Mouse (Mus musculus): ENCODE data around the gene Polr1c. TPM values are rescaled to one million over a fixed set of nuclear protein-coding genes. Genes with fewer than 3 reads are reported as not detected.
A peak's percentile ranks its signal among the peaks of the same experiment; 100 is the strongest.

Gene Polr1c
- polyA plus RNA-seq, 1 experiment = 105 TPM

GRCm38 (mm10) chr17:46244579-46244978, 3.3 kb downstream of the Polr1c start:
- H3K4me3 ChIP-seq = no peak overlapping the region
- peaks cover 38% of the 10 kb centered on the region for H3K79me2 ChIP-seq (ENCODE audit: control insufficient read depth, insufficient read depth)
- H3K27me3 ChIP-seq (ENCODE audit: control insufficient read depth, insufficient read depth, insufficient read length) = no peaks in the 10 kb centered on the region
- H3K4me2 ChIP-seq (ENCODE audit: low read depth) = no peak overlapping the region
- H3ac ChIP-seq (ENCODE audit: control insufficient read depth, insufficient read length) = no peak overlapping the region
- peaks cover 21% of the 10 kb centered on the region for H3K36me3 ChIP-seq (ENCODE audit: control insufficient read depth, insufficient read depth)
- TF ChIP-seq USF1 (IDR thresholded peaks at IDR 0.05; ENCODE audit: low read depth) (no peak), REST (IDR thresholded peaks at IDR 0.05; ENCODE audit: insufficient read depth, insufficient read length) (no peak), E2F4 (IDR thresholded peaks at IDR 0.05; ENCODE audit: insufficient read depth) (no peak), POLR2A (IDR thresholded peaks at IDR 0.05; ENCODE audit: insufficient read length, low read depth) (peak; percentile 30), MAX (IDR thresholded peaks at IDR 0.05; ENCODE audit: low read depth) (no peak), CEBPB (IDR thresholded peaks at IDR 0.05; ENCODE audit: insufficient read depth, poor library complexity, severe bottlenecking) (no peak), TCF3 (IDR thresholded peaks at IDR 0.05; ENCODE audit: insufficient read length, low read depth) (no peak), TCF12 (IDR thresholded peaks at IDR 0.05; ENCODE audit: insufficient read depth, poor library complexity, severe bottlenecking) (no peak), POLR2AphosphoS2 (IDR thresholded peaks at IDR 0.05; ENCODE audit: insufficient read length, low read depth) (peak; percentile 70), MYOD1 (IDR thresholded peaks at IDR 0.05; ENCODE audit: control insufficient read depth in 1 of 3, insufficient read length in 2 of 3, low read depth in 2 of 3) (no peak), SRF (IDR thresholded peaks at IDR 0.05; ENCODE audit: control insufficient read depth, insufficient read length, low read depth) (no peak)

DNA sequence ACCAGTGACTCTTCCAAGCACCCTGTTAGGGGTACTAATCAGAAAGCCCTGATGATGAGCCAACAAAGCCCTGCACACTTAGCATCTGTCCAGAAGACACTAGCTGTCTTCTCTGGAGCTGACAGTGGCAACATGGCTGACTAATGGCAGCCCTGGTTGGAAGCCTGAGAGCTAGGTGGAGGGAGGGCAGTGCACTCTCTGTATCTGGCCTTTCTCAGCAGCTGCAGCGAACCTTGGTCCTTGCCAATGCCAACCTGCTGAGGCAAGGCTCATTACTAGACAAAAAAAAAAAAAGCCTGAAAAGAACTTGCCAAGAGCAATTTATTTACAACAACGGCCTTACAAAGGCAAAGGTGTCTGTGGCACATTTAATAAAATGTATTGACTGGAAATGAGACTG, 4.2 kb downstream of the Polr1c start:
- no peak for TF ChIP-seq USF1 (IDR thresholded peaks at IDR 0.05; ENCODE audit: low read depth)
- TF ChIP-seq POLR2AphosphoS2 (IDR thresholded peaks at IDR 0.05; ENCODE audit: insufficient read length, low read depth) = peak; percentile 40
- Histone ChIP-seq H3K4me3 (no peak overlapping the region), H3K27me3 (ENCODE audit: control insufficient read depth, insufficient read depth, insufficient read length) (no peaks in the 10 kb centered on the region)

GRCm38 (mm10) chr17:46242993-46243392, 4.9 kb downstream of the Polr1c start:
- no peak overlapping the region for H3K4me2 ChIP-seq (ENCODE audit: low read depth)
- peaks cover 22% of the 10 kb centered on the region for H3K79me2 ChIP-seq (ENCODE audit: control insufficient read depth, insufficient read depth)
- peak; percentile 51 for TF ChIP-seq POLR2AphosphoS2 (IDR thresholded peaks at IDR 0.05; ENCODE audit: insufficient read length, low read depth)
- no peak for TF ChIP-seq MYOD1 (IDR thresholded peaks at IDR 0.05; ENCODE audit: control insufficient read depth in 1 of 3, insufficient read length in 2 of 3, low read depth in 2 of 3)
- peaks cover 23% of the 10 kb centered on the region for H3K36me3 ChIP-seq (ENCODE audit: control insufficient read depth, insufficient read depth)
- no peak overlapping the region for H3ac ChIP-seq (ENCODE audit: control insufficient read depth, insufficient read length)
- no peaks in the 10 kb centered on the region for H3K27me3 ChIP-seq (ENCODE audit: control insufficient read depth, insufficient read depth, insufficient read length)
- H3K4me3 ChIP-seq = no peak overlapping the region

More for the DNA sequence above, 4.2 kb downstream of the Polr1c start:
- Histone ChIP-seq H3ac (ENCODE audit: control insufficient read depth, insufficient read length) (no peak overlapping the region), H3K79me2 (ENCODE audit: control insufficient read depth, insufficient read depth) (peaks cover 29% of the 10 kb centered on the region), H3K36me3 (ENCODE audit: control insufficient read depth, insufficient read depth) (peaks cover 23% of the 10 kb centered on the region), H3K4me2 (ENCODE audit: low read depth) (no peak overlapping the region)

GRCm38 (mm10) chr17:46242274-46242673, 5.6 kb downstream of the Polr1c start:
- peaks cover 16% of the 10 kb centered on the region for H3K79me2 ChIP-seq (ENCODE audit: control insufficient read depth, insufficient read depth)
- peaks cover 26% of the 10 kb centered on the region for H3K36me3 ChIP-seq (ENCODE audit: control insufficient read depth, insufficient read depth)
- no peak overlapping the region for H3K4me2 ChIP-seq (ENCODE audit: low read depth)
- H3K27me3 ChIP-seq (ENCODE audit: control insufficient read depth, insufficient read depth, insufficient read length) = no peaks in the 10 kb centered on the region
- no peak overlapping the region for H3K4me3 ChIP-seq
- TF ChIP-seq POLR2AphosphoS2 (IDR thresholded peaks at IDR 0.05; ENCODE audit: insufficient read length, low read depth) (peak; percentile 28), USF1 (IDR thresholded peaks at IDR 0.05; ENCODE audit: low read depth) (no peak), REST (IDR thresholded peaks at IDR 0.05; ENCODE audit: insufficient read depth, insufficient read length) (no peak)
- no peak overlapping the region for H3ac ChIP-seq (ENCODE audit: control insufficient read depth, insufficient read length)

- peaks cover 34% of the 10 kb centered on the region for H3K36me3 ChIP-seq (ENCODE audit: control insufficient read depth, insufficient read depth)
- TF ChIP-seq MYOD1 (IDR thresholded peaks at IDR 0.05; ENCODE audit: control insufficient read depth in 1 of 3, insufficient read length in 2 of 3, low read depth in 2 of 3) = no peak
- no peak for TF ChIP-seq MYOG (IDR thresholded peaks at IDR 0.05; ENCODE audit: control insufficient read depth in 1 of 3, insufficient read depth in 1 of 3, insufficient read length in 2 of 3, low read depth in 2 of 3)
- H3K79me2 ChIP-seq (ENCODE audit: control insufficient read depth, insufficient read depth) = peaks cover 8% of the 10 kb centered on the region
- no peaks in the 10 kb centered on the region for H3K27me3 ChIP-seq (ENCODE audit: control insufficient read depth, insufficient read depth, insufficient read length)
- H3K4me3 ChIP-seq = no peak overlapping the region
- H3ac ChIP-seq (ENCODE audit: control insufficient read depth, insufficient read length) = no peak overlapping the region
- H3K4me2 ChIP-seq (ENCODE audit: low read depth) = no peak overlapping the region
These were observed 6.4 kb downstream of the Polr1c start for GRCm38 (mm10) chr17:46241471-46241870.

- no peak for TF ChIP-seq MYOG (IDR thresholded peaks at IDR 0.05; ENCODE audit: control insufficient read depth in 1 of 3, insufficient read depth in 1 of 3, insufficient read length in 2 of 3, low read depth in 2 of 3)
- no peak for TF ChIP-seq USF1 (IDR thresholded peaks at IDR 0.05; ENCODE audit: low read depth)
- TF ChIP-seq TCF12 (IDR thresholded peaks at IDR 0.05; ENCODE audit: insufficient read depth, poor library complexity, severe bottlenecking) = no peak
- no peak for TF ChIP-seq MYOD1 (IDR thresholded peaks at IDR 0.05; ENCODE audit: control insufficient read depth in 1 of 3, insufficient read length in 2 of 3, low read depth in 2 of 3)
- TF ChIP-seq MAX (IDR thresholded peaks at IDR 0.05; ENCODE audit: low read depth) = no peak
- TF ChIP-seq REST (IDR thresholded peaks at IDR 0.05; ENCODE audit: insufficient read depth, insufficient read length) = no peak
- TF ChIP-seq TCF3 (IDR thresholded peaks at IDR 0.05; ENCODE audit: insufficient read length, low read depth) = no peak
- TF ChIP-seq SRF (IDR thresholded peaks at IDR 0.05; ENCODE audit: control insufficient read depth, insufficient read length, low read depth) = no peak
- TF ChIP-seq E2F4 (IDR thresholded peaks at IDR 0.05; ENCODE audit: insufficient read depth) = no peak
- no peak for TF ChIP-seq CEBPB (IDR thresholded peaks at IDR 0.05; ENCODE audit: insufficient read depth, poor library complexity, severe bottlenecking)
- TF ChIP-seq POLR2A (IDR thresholded peaks at IDR 0.05; ENCODE audit: insufficient read length, low read depth) = no peak
- TF ChIP-seq POLR2AphosphoS2 (IDR thresholded peaks at IDR 0.05; ENCODE audit: insufficient read length, low read depth) = no peak
- peaks cover 35% of the 10 kb centered on the region for H3K36me3 ChIP-seq (ENCODE audit: control insufficient read depth, insufficient read depth)
These were observed 8.2 kb downstream of the Polr1c start for GRCm38 (mm10) chr17:46239516-46240114.

More at GRCm38 (mm10) chr17:46239516-46240114, 8.2 kb downstream of the Polr1c start:
- Histone ChIP-seq H3K4me2 (ENCODE audit: low read depth) (no peak overlapping the region), H3K4me3 (no peak overlapping the region), H3ac (ENCODE audit: control insufficient read depth, insufficient read length) (no peak overlapping the region), H3K79me2 (ENCODE audit: control insufficient read depth, insufficient read depth) (no peaks in the 10 kb centered on the region), H3K27me3 (ENCODE audit: control insufficient read depth, insufficient read depth, insufficient read length) (no peaks in the 10 kb centered on the region)

Measured in myocyte (in vitro differentiated cells).